Mouse (Mus musculus): Measurements from ENCODE around the gene Dusp16.

GRCm38 (mm10) chr6:134720150-134720549 is 72.3 kb downstream of the Dusp16 start:
- no peak for TF ChIP-seq CTCF (IDR thresholded peaks at IDR 0.05; ENCODE audit: borderline replicate concordance, insufficient read depth, low read length)
- no peak for TF ChIP-seq POLR2A (IDR thresholded peaks at IDR 0.05; ENCODE audit: low read depth, low read length)

Measured in embryonic fibroblast, embryonic 13.5 days (primary cell).